Mouse (Mus musculus) limb, embryonic 14.5 days (tissue): ENCODE results near the gene Gal3st4. TPM values are rescaled to one million over a fixed set of nuclear protein-coding genes. Genes with fewer than 3 reads are reported as not detected.

Experiments used
- ATAC-seq: fragments of 200-750 bp; cut with Nextera tagmentation; 2 replicates; pipeline ENCODE4 v1.8.0; 2017; ENCODE audit warnings: low read depth, moderate number of reproducible peaks, moderate TSS enrichment; ENCODE audit not compliant: low FRiP score
- DNase-seq: peaks from one replicate; pipeline ENCODE4 v3.0.0-alpha.2; 2015; ENCODE audit warnings: low spot score
- H3K27ac ChIP-seq: fragments of 300-500 bp; sonication (generic); replicated peaks from 2 replicates; pipeline ENCODE4 v1.5.1; 2014; ENCODE audit warnings: low read depth, mild to moderate bottlenecking, low read length, moderate library complexity, mixed read lengths
- H3K27me3 ChIP-seq: fragments of 300-500 bp; sonication (generic); 2 replicates; pipeline ENCODE4 v1.6.1; 2014; ENCODE audit warnings: low read length, mixed read lengths; ENCODE audit not compliant: control insufficient read depth, insufficient read depth
- H3K36me3 ChIP-seq: fragments of 300-500 bp; sonication (generic); 2 replicates; pipeline ENCODE4 v1.6.1; 2014; ENCODE audit warnings: mild to moderate bottlenecking, low read length, moderate library complexity, mixed read lengths; ENCODE audit not compliant: control insufficient read depth, insufficient read depth
- H3K4me1 ChIP-seq: fragments of 300-500 bp; sonication (generic); 2 replicates; pipeline ENCODE4 v1.6.1; 2014; ENCODE audit warnings: antibody characterized with exemption, low read length, mixed read lengths; ENCODE audit not compliant: control insufficient read depth, insufficient read depth
- H3K4me2 ChIP-seq: fragments of 300-500 bp; sonication (generic); replicated peaks from 2 replicates; pipeline ENCODE4 v1.6.1; 2014; ENCODE audit warnings: low read depth, mild to moderate bottlenecking, low read length, moderate library complexity; ENCODE audit not compliant: severe bottlenecking
- H3K4me3 ChIP-seq: fragments of 300-500 bp; sonication (generic); replicated peaks from 2 replicates; pipeline ENCODE4 v1.5.1; 2014; ENCODE audit warnings: low read length
- H3K9ac ChIP-seq: fragments of 300-500 bp; sonication (generic); 2 replicates; pipeline ENCODE4 v1.6.1; 2014; ENCODE audit warnings: mild to moderate bottlenecking, low read depth, low read length, moderate library complexity; ENCODE audit not compliant: severe bottlenecking
- H3K9me3 ChIP-seq: fragments of 300-500 bp; sonication (generic); 2 replicates; pipeline ENCODE4 v1.6.1; 2016; ENCODE audit warnings: low read length; ENCODE audit not compliant: control insufficient read depth
- POLR2A ChIP-seq: fragments of 200-500 bp; IDR thresholded peaks from 2 replicates; pipeline ENCODE4 v1.8.0; 2012; ENCODE audit warnings: inconsistent platforms, mild to moderate bottlenecking, moderate library complexity, borderline replicate concordance; ENCODE audit not compliant: insufficient read depth, insufficient read length; ENCODE audit errors: extremely low read depth
- WGBS: fragments of 180-500 bp; shearing (Covaris S2); extraction: QIAGEN DNeasy Blood & Tissue Kit; methylation state at CpG from one replicate; pipeline ENCODE4 v1.1.7; 2014; 5-methylcytosine and 5-hydroxymethylcytosine counted together
- polyA plus RNA-seq, 2 experiments: library from polyadenylated mRNA; depleted of rRNA in 1 of 2; stranded (reverse) in 1 of 2; unstranded in 1 of 2; fragments of >200 nt; fragmentation: Nextera tagmentation in 1 of 2; extraction: Ambion mirVana in 1 of 2; gene quantifications; 2 replicates each; pipeline versions ENCODE4 v1.2.1 to v1.2.3; 2012 to 2014

The Gal3st4 gene
- polyA plus RNA-seq, 2 experiments, result 1.9 to 3.7 TPM

- H3K9me3 ChIP-seq, result no peaks in the 10 kb centered on the region
- no peak overlapping the region for H3K4me2 ChIP-seq
- no peak overlapping the region for H3K9ac ChIP-seq
- peaks cover 2% of the 10 kb centered on the region; the same call in 1 of the 2 replicates for H3K36me3 ChIP-seq
- H3K4me1 ChIP-seq, result peaks cover 22% of the 10 kb centered on the region
- no peak for TF ChIP-seq POLR2A
- H3K4me3 ChIP-seq, result no peak overlapping the region
- H3K27ac ChIP-seq, result no peak overlapping the region
- ATAC-seq, result no peak
- 87% methylated on average over 3 of the region's 3 CpGs for WGBS
- H3K27me3 ChIP-seq, result no peaks in the 10 kb centered on the region
- DNase-seq, result no peak
These were observed 5.5 kb downstream of the Gal3st4 start for GRCm38 (mm10) chr5:138267114-138267513.

- H3K27me3 ChIP-seq, result no peaks in the 10 kb centered on the region
- DNase-seq (no peak), ATAC-seq (no peak)
- H3K4me1 ChIP-seq, result peaks cover 13% of the 10 kb centered on the region
- no peak overlapping the region for H3K27ac ChIP-seq
- H3K4me2 ChIP-seq, result no peak overlapping the region
- peaks cover 16% of the 10 kb centered on the region for H3K36me3 ChIP-seq
- no peak for TF ChIP-seq POLR2A
- H3K4me3 ChIP-seq, result no peak overlapping the region
- WGBS, result 95% methylated on average over 4 of the region's 4 CpGs
- no peak overlapping the region for H3K9ac ChIP-seq
- H3K9me3 ChIP-seq, result no peaks in the 10 kb centered on the region
These were observed 6.9 kb downstream of the Gal3st4 start for GRCm38 (mm10) chr5:138265712-138266111.

GRCm38 (mm10) chr5:138264207-138264578 is 8.4 kb downstream of the Gal3st4 start:
- H3K9me3 ChIP-seq, result no peaks in the 10 kb centered on the region
- H3K4me1 ChIP-seq, result peaks cover 13% of the 10 kb centered on the region
- H3K9ac ChIP-seq, result peak overlapping the region; percentile 90
- peak overlapping the region; percentile 48; the same call in 1 of the 2 replicates for H3K27ac ChIP-seq
- WGBS, result 13% methylated on average over 6 of the region's 6 CpGs
- DNase-seq (no peak), ATAC-seq (no peak)
- peaks cover 31% of the 10 kb centered on the region for H3K36me3 ChIP-seq
- peak overlapping the region; percentile 93 for H3K4me3 ChIP-seq
- H3K4me2 ChIP-seq, result peak overlapping the region; percentile 97
- TF ChIP-seq POLR2A, result no peak
- no peaks in the 10 kb centered on the region for H3K27me3 ChIP-seq

GRCm38 (mm10) chr5:138263260-138264206 is 9.1 kb downstream of the Gal3st4 start, which contains the start of gene BC037034:
Gene BC037034, minus strand, starts transcription at chr5:138264033.
- TF ChIP-seq POLR2A, result peak; percentile 84; the same call in 1 of the 2 replicates
- H3K27me3 ChIP-seq, result no peaks in the 10 kb centered on the region
- H3K27ac ChIP-seq, result peak within 1 kb of the TSS; percentile 48
- H3K9ac ChIP-seq, result peak within 1 kb of the TSS; percentile 90
- DNase-seq (peak; percentile 95), ATAC-seq (peak; percentile 93)
- peaks cover 13% of the 10 kb centered on the region for H3K4me1 ChIP-seq
- H3K4me3 ChIP-seq, result peak within 1 kb of the TSS; percentile 93
- under 1% methylated on average over 56 of the region's 71 CpGs for WGBS
- H3K9me3 ChIP-seq, result no peaks in the 10 kb centered on the region
- peaks cover 38% of the 10 kb centered on the region for H3K36me3 ChIP-seq
- peak within 1 kb of the TSS; percentile 97 for H3K4me2 ChIP-seq

- H3K36me3 ChIP-seq, result peaks cover 46% of the 10 kb centered on the region
- DNase-seq, result no peak
- no peak overlapping the region for H3K27ac ChIP-seq
These were observed 9.9 kb downstream of the Gal3st4 start for GRCm38 (mm10) chr5:138262582-138263240.

More at GRCm38 (mm10) chr5:138262582-138263240, 9.9 kb downstream of the Gal3st4 start:
- no peak for ATAC-seq
- peak overlapping the region; percentile 93 for H3K4me3 ChIP-seq
- H3K9me3 ChIP-seq, result no peaks in the 10 kb centered on the region
- no peak for TF ChIP-seq POLR2A
- H3K27me3 ChIP-seq, result no peaks in the 10 kb centered on the region
- 67% methylated on average over 18 of the region's 18 CpGs for WGBS
- peak overlapping the region; percentile 97 for H3K4me2 ChIP-seq
- peak overlapping the region; percentile 90 for H3K9ac ChIP-seq
- peaks cover 13% of the 10 kb centered on the region for H3K4me1 ChIP-seq
